Mouse (Mus musculus) kidney, embryonic 16.5 days (tissue): ENCODE measurements around the gene Mid2. TPM values are rescaled to one million over a fixed set of nuclear protein-coding genes. Genes with fewer than 3 reads are reported as not detected.
"Not testable (repeated sequence)": the region's sequence is repeated elsewhere in the genome, so short reads cannot be mapped to it uniquely, and the experiment has no call there.

Experiments used
- ATAC-seq: fragments of 200-750 bp; cut with Nextera tagmentation; 2 replicates; pipeline ENCODE4 v1.8.0; 2017; ENCODE audit warnings: moderate TSS enrichment; ENCODE audit not compliant: low FRiP score, low TSS enrichment
- H3K27ac ChIP-seq: fragments of 300-500 bp; sonication (generic); 2 replicates; pipeline ENCODE4 v1.5.1; 2014; ENCODE audit warnings: low read length
- H3K27me3 ChIP-seq: fragments of 300-500 bp; sonication (generic); 2 replicates; pipeline ENCODE4 v1.6.1; 2014; ENCODE audit warnings: low read length, control low read depth, mixed read lengths; ENCODE audit not compliant: insufficient read depth
- H3K36me3 ChIP-seq: fragments of 300-500 bp; sonication (generic); 2 replicates; pipeline ENCODE4 v1.6.1; 2014; ENCODE audit warnings: low read length, control low read depth, mixed read lengths; ENCODE audit not compliant: insufficient read depth
- H3K4me1 ChIP-seq: fragments of 300-500 bp; sonication (generic); 2 replicates; pipeline ENCODE4 v1.6.1; 2014; ENCODE audit warnings: low read length, control low read depth, mixed read lengths; ENCODE audit not compliant: insufficient read depth
- H3K4me2 ChIP-seq: fragments of 300-500 bp; sonication (generic); replicated peaks from 2 replicates; pipeline ENCODE4 v1.6.1; 2014; ENCODE audit warnings: low read depth, low read length
- H3K4me3 ChIP-seq: fragments of 300-500 bp; sonication (generic); 2 replicates; pipeline ENCODE4 v1.5.1; 2014; ENCODE audit warnings: mild to moderate bottlenecking, low read length
- H3K9ac ChIP-seq: fragments of 300-500 bp; sonication (generic); replicated peaks from 2 replicates; pipeline ENCODE4 v1.6.1; 2014; ENCODE audit warnings: low read length
- H3K9me3 ChIP-seq: fragments of 300-500 bp; sonication (generic); 2 replicates; pipeline ENCODE4 v1.6.1; 2016; ENCODE audit warnings: low read length, control low read depth
- WGBS: fragments of 180-500 bp; shearing (Covaris S2); extraction: QIAGEN DNeasy Blood & Tissue Kit; methylation state at CpG from one replicate; pipeline ENCODE4 v1.1.7; 2014; 5-methylcytosine and 5-hydroxymethylcytosine counted together
- polyA plus RNA-seq: library from polyadenylated mRNA; unstranded; fragments of >200 nt; fragmentation: Nextera tagmentation; extraction: Ambion mirVana; gene quantifications from 2 replicates; pipeline ENCODE4 v1.2.1, GENCODE M21; 2015

Gene Mid2
- polyA plus RNA-seq, 1 experiment from 2014 or later, result 5.8 TPM

GRCm38 (mm10) chrX:140697872-140698463, 33.6 kb downstream of the Mid2 start:
- not testable (repeated sequence) for ATAC-seq, H3K36me3 ChIP-seq
- 45% methylated on average over 6 of the region's 7 CpGs for WGBS

GRCm38 (mm10) chrX:140703224-140703623, 38.8 kb downstream of the Mid2 start:
- ATAC-seq, result no peak
- H3K4me3 ChIP-seq, result no peak overlapping the region
- H3K4me1 ChIP-seq, result no peaks in the 10 kb centered on the region
- no peak overlapping the region for H3K4me2 ChIP-seq
- 90% methylated on average over 1 of the region's 1 CpGs for WGBS
- H3K9me3 ChIP-seq, result no peaks in the 10 kb centered on the region
- H3K27me3 ChIP-seq, result peaks cover 4% of the 10 kb centered on the region; the same call in 1 of the 2 replicates
- H3K9ac ChIP-seq, result no peak overlapping the region
- H3K36me3 ChIP-seq, result no peaks in the 10 kb centered on the region
- H3K27ac ChIP-seq, result no peak overlapping the region

More at GRCm38 (mm10) chrX:140697872-140698463, 33.6 kb downstream of the Mid2 start:
- not testable (repeated sequence) for H3K9ac ChIP-seq, H3K4me2 ChIP-seq, H3K9me3 ChIP-seq, H3K27ac ChIP-seq, H3K4me1 ChIP-seq, H3K4me3 ChIP-seq
- H3K27me3 ChIP-seq, result peaks cover 11% of the 10 kb centered on the region; the same call in 1 of the 2 replicates

- Histone ChIP-seq H3K4me3 (no peak overlapping the region), H3K27ac (no peak overlapping the region), H3K9me3 (no peaks in the 10 kb centered on the region), H3K4me2 (no peak overlapping the region), H3K27me3 (no peaks in the 10 kb centered on the region), H3K9ac (no peak overlapping the region), H3K4me1 (no peaks in the 10 kb centered on the region), H3K36me3 (no peaks in the 10 kb centered on the region)
- no peak for ATAC-seq
- 83% methylated on average over 4 of the region's 4 CpGs for WGBS
These were observed 41.7 kb downstream of the Mid2 start for GRCm38 (mm10) chrX:140706077-140706476.

GRCm38 (mm10) chrX:140722400-140722799, 58.0 kb downstream of the Mid2 start:
- Histone ChIP-seq H3K4me2 (no peak overlapping the region), H3K4me1 (no peaks in the 10 kb centered on the region), H3K4me3 (no peak overlapping the region), H3K9ac (no peak overlapping the region), H3K27me3 (peaks cover 3% of the 10 kb centered on the region; the same call in 1 of the 2 replicates), H3K9me3 (no peaks in the 10 kb centered on the region), H3K27ac (no peak overlapping the region), H3K36me3 (no peaks in the 10 kb centered on the region)
- no peak for ATAC-seq
- WGBS, result 48% methylated on average over 4 of the region's 4 CpGs

- Histone ChIP-seq H3K4me1 (no peaks in the 10 kb centered on the region), H3K9ac (no peak overlapping the region), H3K27me3 (peaks cover 17% of the 10 kb centered on the region; the same call in 1 of the 2 replicates), H3K27ac (no peak overlapping the region), H3K4me3 (no peak overlapping the region), H3K4me2 (no peak overlapping the region), H3K9me3 (no peaks in the 10 kb centered on the region), H3K36me3 (no peaks in the 10 kb centered on the region)
- ATAC-seq, result no peak
These were observed 74.6 kb downstream of the Mid2 start for GRCm38 (mm10) chrX:140738986-140739385.

- H3K27ac ChIP-seq, result no peak overlapping the region
- WGBS, result 51% methylated on average over 5 of the region's 5 CpGs
- ATAC-seq, result no peak
These were observed 78.8 kb downstream of the Mid2 start for GRCm38 (mm10) chrX:140743213-140743612.

GRCm38 (mm10) chrX:140769794-140770193, 105.4 kb downstream of the Mid2 start:
- WGBS, result 68% methylated on average over 1 of the region's 1 CpGs
- Histone ChIP-seq H3K9me3 (no peaks in the 10 kb centered on the region), H3K4me3 (no peak overlapping the region), H3K27ac (no peak overlapping the region), H3K4me2 (no peak overlapping the region), H3K27me3 (peaks cover 9% of the 10 kb centered on the region; the same call in 1 of the 2 replicates), H3K36me3 (no peaks in the 10 kb centered on the region), H3K9ac (no peak overlapping the region), H3K4me1 (no peaks in the 10 kb centered on the region)
- ATAC-seq, result no peak

More at GRCm38 (mm10) chrX:140743213-140743612, 78.8 kb downstream of the Mid2 start:
- H3K4me2 ChIP-seq, result no peak overlapping the region
- no peaks in the 10 kb centered on the region for H3K4me1 ChIP-seq
- H3K9me3 ChIP-seq, result no peaks in the 10 kb centered on the region
- peaks cover under 1% of the 10 kb centered on the region; the same call in 1 of the 2 replicates for H3K27me3 ChIP-seq
- H3K36me3 ChIP-seq, result no peaks in the 10 kb centered on the region
- H3K4me3 ChIP-seq, result no peak overlapping the region
- no peak overlapping the region for H3K9ac ChIP-seq

- Histone ChIP-seq H3K36me3 (no peaks in the 10 kb centered on the region), H3K9me3 (no peaks in the 10 kb centered on the region), H3K27me3 (peaks cover 8% of the 10 kb centered on the region; the same call in 1 of the 2 replicates), H3K4me2 (no peak overlapping the region), H3K9ac (no peak overlapping the region), H3K4me3 (no peak overlapping the region), H3K4me1 (no peaks in the 10 kb centered on the region), H3K27ac (no peak overlapping the region)
- peak; percentile 59; the same call in 1 of the 2 replicates for ATAC-seq
- WGBS, result 92% methylated on average over 2 of the region's 2 CpGs
These were observed 140.9 kb downstream of the Mid2 start for GRCm38 (mm10) chrX:140805340-140805739.

- no peak within 1 kb of the TSS for H3K9ac ChIP-seq
- H3K4me2 ChIP-seq, result no peak within 1 kb of the TSS
- ATAC-seq, result no peak
- H3K4me1 ChIP-seq, result no peaks in the 10 kb centered on the region
- H3K27ac ChIP-seq, result no peak within 1 kb of the TSS
- H3K4me3 ChIP-seq, result no peak within 1 kb of the TSS
- peaks cover 3% of the 10 kb centered on the region; the same call in 1 of the 2 replicates for H3K27me3 ChIP-seq
- WGBS, result 93% methylated on average over 22 of the region's 22 CpGs
- H3K9me3 ChIP-seq, result no peaks in the 10 kb centered on the region
- no peaks in the 10 kb centered on the region for H3K36me3 ChIP-seq
These were observed 149.1 kb downstream of the Mid2 start, which contains the start of gene Tex13b for GRCm38 (mm10) chrX:140813312-140814006. TSS of gene Tex13b (minus strand) at chrX:140813433.
